Mouse (Mus musculus) cerebellum, adult 2 months (tissue): ENCODE measurements around the gene Tfip11.

Source experiments
- CTCF ChIP-seq: fragments of 200-500 bp; IDR thresholded peaks from 2 replicates; pipeline ENCODE4 v1.5.1; 2011; ENCODE audit warnings: low read depth, mild to moderate bottlenecking, control low read depth, low read length, moderate library complexity, borderline replicate concordance; ENCODE audit not compliant: insufficient read depth
- POLR2A ChIP-seq: fragments of 200-500 bp; IDR thresholded peaks from 2 replicates; pipeline ENCODE4 v1.6.1; 2011; ENCODE audit warnings: low read length, control low read depth, borderline replicate concordance; ENCODE audit not compliant: insufficient read depth

- TF ChIP-seq POLR2A (no peak), CTCF (no peak)
These were observed 26.8 kb upstream of the Tfip11 start for GRCm38 (mm10) chr5:112299399-112299798.
